Mouse (Mus musculus): ENCODE results near the gene Ccdc184.
A peak's percentile ranks its signal among the peaks of the same experiment; 100 is the strongest.

Ccdc184 gene

GRCm38 (mm10) chr15:98166963-98167644 lies at the start of gene Ccdc184:
Gene Ccdc184 (plus strand): TSS chr15:98167158.
- DNase-seq (ENCODE audit: low spot score): peak; percentile 45

- no peak for DNase-seq (ENCODE audit: low spot score)
Observed at GRCm38 (mm10) chr15:98119363-98119762, 47.6 kb upstream of the Ccdc184 start.

- no peak for DNase-seq (ENCODE audit: low spot score)
Observed at GRCm38 (mm10) chr15:98120831-98121230, 46.1 kb upstream of the Ccdc184 start.

- no peak for DNase-seq (ENCODE audit: low spot score)
Observed at GRCm38 (mm10) chr15:98131001-98131400, 36.0 kb upstream of the Ccdc184 start.

GRCm38 (mm10) chr15:98131451-98131850 lies 35.5 kb upstream of the Ccdc184 start:
- no peak for DNase-seq (ENCODE audit: low spot score)

- no peak for DNase-seq (ENCODE audit: low spot score)
Observed at GRCm38 (mm10) chr15:98131942-98132655, 34.9 kb upstream of the Ccdc184 start.

- DNase-seq (ENCODE audit: low spot score): no peak
Observed at GRCm38 (mm10) chr15:98133471-98133870, 33.5 kb upstream of the Ccdc184 start.

GRCm38 (mm10) chr15:98134034-98134433 lies 32.9 kb upstream of the Ccdc184 start:
- no peak for DNase-seq (ENCODE audit: low spot score)

GRCm38 (mm10) chr15:98134666-98135065 lies 32.3 kb upstream of the Ccdc184 start:
- DNase-seq (ENCODE audit: low spot score): no peak

GRCm38 (mm10) chr15:98135671-98136070 lies 31.3 kb upstream of the Ccdc184 start:
- DNase-seq (ENCODE audit: low spot score): no peak

- DNase-seq (ENCODE audit: low spot score): no peak
Observed at GRCm38 (mm10) chr15:98136871-98137270, 30.1 kb upstream of the Ccdc184 start.

GRCm38 (mm10) chr15:98139763-98140162 lies 27.2 kb upstream of the Ccdc184 start:
- DNase-seq (ENCODE audit: low spot score): no peak

- DNase-seq (ENCODE audit: low spot score): no peak
Observed at GRCm38 (mm10) chr15:98140809-98141208, 26.1 kb upstream of the Ccdc184 start.

- no peak for DNase-seq (ENCODE audit: low spot score)
Observed at GRCm38 (mm10) chr15:98142515-98142914, 24.4 kb upstream of the Ccdc184 start.

- peak; percentile 61 for DNase-seq (ENCODE audit: low spot score)
Observed at GRCm38 (mm10) chr15:98144861-98145507, 22.0 kb upstream of the Ccdc184 start.

GRCm38 (mm10) chr15:98145559-98146181 lies 21.3 kb upstream of the Ccdc184 start:
- peak; percentile 98 for DNase-seq (ENCODE audit: low spot score)

GRCm38 (mm10) chr15:98148356-98148755 lies 18.6 kb upstream of the Ccdc184 start:
- no peak for DNase-seq (ENCODE audit: low spot score)

GRCm38 (mm10) chr15:98149166-98149602 lies 17.8 kb upstream of the Ccdc184 start:
- no peak for DNase-seq (ENCODE audit: low spot score)

GRCm38 (mm10) chr15:98152916-98153315 lies 14.0 kb upstream of the Ccdc184 start:
- no peak for DNase-seq (ENCODE audit: low spot score)

GRCm38 (mm10) chr15:98153625-98154024 lies 13.3 kb upstream of the Ccdc184 start:
- DNase-seq (ENCODE audit: low spot score): peak; percentile 83

- no peak for DNase-seq (ENCODE audit: low spot score)
Observed at GRCm38 (mm10) chr15:98154146-98154545, 12.8 kb upstream of the Ccdc184 start.

GRCm38 (mm10) chr15:98154631-98155030 lies 12.3 kb upstream of the Ccdc184 start:
- no peak for DNase-seq (ENCODE audit: low spot score)

All from embryo, embryonic 10 days (tissue).